Mouse (Mus musculus) olfactory bulb, adult 2 months (tissue): ENCODE results near the gene Msl3l2. TPM values are rescaled to one million over a fixed set of nuclear protein-coding genes. Genes with fewer than 3 reads are reported as not detected.
A peak's percentile ranks its signal among the peaks of the same experiment; 100 is the strongest.

Experiments
- H3K27ac ChIP-seq: fragments of 200-500 bp; 2 replicates; pipeline ENCODE4 v1.5.1; 2012; ENCODE audit warnings: low read depth, low read length; ENCODE audit not compliant: insufficient read depth
- H3K4me1 ChIP-seq: fragments of 200-500 bp; 2 replicates; pipeline ENCODE4 v1.6.1; 2012; ENCODE audit warnings: low read length; ENCODE audit not compliant: control insufficient read depth, insufficient read depth
- H3K4me3 ChIP-seq: fragments of 200-500 bp; 2 replicates; pipeline ENCODE4 v1.5.1; 2012; ENCODE audit warnings: mild to moderate bottlenecking, low read depth, low read length, moderate library complexity; ENCODE audit not compliant: insufficient read depth
- CTCF ChIP-seq: fragments of 200-500 bp; IDR thresholded peaks from 2 replicates; pipeline ENCODE4 v1.5.1; 2012; ENCODE audit warnings: low read depth, mild to moderate bottlenecking, low read length, moderate library complexity; ENCODE audit not compliant: insufficient read depth
- POLR2A ChIP-seq: fragments of 200-500 bp; IDR thresholded peaks from 2 replicates; pipeline ENCODE4 v1.6.1; 2012; ENCODE audit warnings: mild to moderate bottlenecking, low read depth, low read length, moderate library complexity; ENCODE audit not compliant: insufficient read depth
- WGBS: fragments of 180-500 bp; shearing (Covaris S2); methylation state at CpG from one replicate; pipeline ENCODE4 v1.1.7; 2018; 5-methylcytosine and 5-hydroxymethylcytosine counted together
- polyA plus RNA-seq: library from polyadenylated mRNA; stranded (reverse); fragments of >200 nt; gene quantifications from 2 replicates; pipeline ENCODE4 v1.2.4, GENCODE M21; 2012; ENCODE audit warnings: low replicate concordance; ENCODE audit not compliant: missing spikeins, insufficient read depth, insufficient read length

Msl3l2 gene
- polyA plus RNA-seq, 1 experiment = not detected

GRCm38 (mm10) chr10:56106996-56107334, 248 bp downstream of the Msl3l2 start:
- no peaks in the 10 kb centered on the region for H3K4me1 ChIP-seq
- WGBS = 58% methylated on average over 1 of the region's 1 CpGs
- H3K27ac ChIP-seq = peak overlapping the region; percentile 23; the same call in 1 of the 2 replicates
- H3K4me3 ChIP-seq = peak overlapping the region; percentile 46
- no peak for TF ChIP-seq CTCF
- no peak for TF ChIP-seq POLR2A

- Histone ChIP-seq H3K4me1 (peaks cover 3% of the 10 kb centered on the region), H3K27ac (peak overlapping the region; percentile 88), H3K4me3 (peak overlapping the region; percentile 66)
- 2% methylated on average over 50 of the region's 50 CpGs for WGBS
- no peak for TF ChIP-seq CTCF
- peak; percentile 48 for TF ChIP-seq POLR2A
These were observed 8.4 kb downstream of the Msl3l2 start for GRCm38 (mm10) chr10:56114951-56115635.

GRCm38 (mm10) chr10:56115636-56116180, 9.0 kb downstream of the Msl3l2 start:
- WGBS = 26% methylated on average over 26 of the region's 27 CpGs
- peak overlapping the region; percentile 88 for H3K27ac ChIP-seq
- TF ChIP-seq CTCF = no peak
- TF ChIP-seq POLR2A = no peak

GRCm38 (mm10) chr10:56126972-56127371, 20.3 kb downstream of the Msl3l2 start:
- no peak overlapping the region for H3K4me3 ChIP-seq
- no peak for TF ChIP-seq CTCF
- TF ChIP-seq POLR2A = no peak
- WGBS = 97% methylated on average over 1 of the region's 1 CpGs
- H3K27ac ChIP-seq = no peak overlapping the region
- no peaks in the 10 kb centered on the region for H3K4me1 ChIP-seq

More at GRCm38 (mm10) chr10:56115636-56116180, 9.0 kb downstream of the Msl3l2 start:
- H3K4me3 ChIP-seq = peak overlapping the region; percentile 66
- H3K4me1 ChIP-seq = peaks cover 3% of the 10 kb centered on the region

- H3K27ac ChIP-seq = no peak overlapping the region
- no peaks in the 10 kb centered on the region for H3K4me1 ChIP-seq
- WGBS = 89% methylated on average over 2 of the region's 2 CpGs
- H3K4me3 ChIP-seq = no peak overlapping the region
- TF ChIP-seq POLR2A (no peak), CTCF (no peak)
These were observed 22.9 kb downstream of the Msl3l2 start for GRCm38 (mm10) chr10:56129642-56130041.

GRCm38 (mm10) chr10:56137191-56137590, 30.5 kb downstream of the Msl3l2 start:
- WGBS = 94% methylated on average over 5 of the region's 5 CpGs
- no peak overlapping the region for H3K4me3 ChIP-seq
- H3K4me1 ChIP-seq = no peaks in the 10 kb centered on the region
- no peak overlapping the region for H3K27ac ChIP-seq
- TF ChIP-seq POLR2A (no peak), CTCF (no peak)

- WGBS = 99% methylated on average over 3 of the region's 3 CpGs
These were observed 42.2 kb downstream of the Msl3l2 start for GRCm38 (mm10) chr10:56148920-56149319.

GRCm38 (mm10) chr10:56156956-56157355, 50.2 kb downstream of the Msl3l2 start:
- no peak overlapping the region for H3K27ac ChIP-seq
- WGBS = 93% methylated on average over 3 of the region's 3 CpGs
- no peak for TF ChIP-seq CTCF
- no peak for TF ChIP-seq POLR2A
- H3K4me3 ChIP-seq = no peak overlapping the region
- H3K4me1 ChIP-seq = no peaks in the 10 kb centered on the region

More at GRCm38 (mm10) chr10:56148920-56149319, 42.2 kb downstream of the Msl3l2 start:
- Histone ChIP-seq H3K4me3 (no peak overlapping the region), H3K27ac (no peak overlapping the region), H3K4me1 (no peaks in the 10 kb centered on the region)
- TF ChIP-seq POLR2A (no peak), CTCF (no peak)

GRCm38 (mm10) chr10:56158207-56158606, 51.5 kb downstream of the Msl3l2 start:
- Histone ChIP-seq H3K4me3 (no peak overlapping the region), H3K27ac (no peak overlapping the region), H3K4me1 (no peaks in the 10 kb centered on the region)
- TF ChIP-seq CTCF (no peak), POLR2A (no peak)
- WGBS = 49% methylated on average over 3 of the region's 3 CpGs

GRCm38 (mm10) chr10:56158748-56159147, 52.0 kb downstream of the Msl3l2 start:
- WGBS = 57% methylated on average over 2 of the region's 2 CpGs
- TF ChIP-seq CTCF = no peak
- TF ChIP-seq POLR2A = no peak
- H3K4me3 ChIP-seq = no peak overlapping the region
- no peaks in the 10 kb centered on the region for H3K4me1 ChIP-seq
- no peak overlapping the region for H3K27ac ChIP-seq
